Mouse (Mus musculus) myocyte (in vitro differentiated cells): ENCODE measurements around the gene Mc3r. TPM values are rescaled to one million over a fixed set of nuclear protein-coding genes. Genes with fewer than 3 reads are reported as not detected.
A peak's percentile ranks its signal among the peaks of the same experiment; 100 is the strongest.

Experiments used
- H3K27me3 ChIP-seq: one replicate; pipeline ENCODE4 v1.6.1; 2011; ENCODE audit not compliant: control insufficient read depth, insufficient read depth, insufficient read length
- H3K36me3 ChIP-seq: one replicate; pipeline ENCODE4 v1.6.1; 2011; ENCODE audit not compliant: control insufficient read depth, insufficient read depth
- H3K4me2 ChIP-seq: one replicate; pipeline ENCODE4 v1.6.1; 2011; ENCODE audit warnings: low read depth, control low read depth
- H3K4me3 ChIP-seq: one replicate; pipeline ENCODE4 v1.5.1; 2011; ENCODE audit warnings: mild to moderate bottlenecking, control low read depth, moderate library complexity
- H3K79me2 ChIP-seq: one replicate; pipeline ENCODE4 v1.6.1; 2011; ENCODE audit not compliant: control insufficient read depth, insufficient read depth
- H3ac ChIP-seq: one replicate; pipeline ENCODE4 v1.6.1; 2011; ENCODE audit not compliant: control insufficient read depth, insufficient read length
- CEBPB ChIP-seq: IDR thresholded peaks from 2 replicates; pipeline ENCODE4 v1.6.1; 2011; ENCODE audit warnings: mild to moderate bottlenecking, moderate library complexity; ENCODE audit not compliant: poor library complexity, insufficient read depth, severe bottlenecking
- E2F4 ChIP-seq: IDR thresholded peaks from one replicate; pipeline ENCODE4 v1.6.1; 2011; ENCODE audit warnings: mild to moderate bottlenecking, control low read depth, moderate library complexity; ENCODE audit not compliant: insufficient read depth
- MAX ChIP-seq: IDR thresholded peaks from one replicate; pipeline ENCODE4 v1.6.1; 2011; ENCODE audit warnings: low read depth, mild to moderate bottlenecking, control low read depth
- MYOD1 ChIP-seq, 3 experiments: IDR thresholded peaks; one replicate each; pipeline ENCODE4 v1.6.1; 2011; ENCODE audit warnings: control low read depth in 2 of 3, low read depth in 2 of 3, mild to moderate bottlenecking in 2 of 3, moderate library complexity in 1 of 3; ENCODE audit not compliant: insufficient read length in 2 of 3, control insufficient read depth in 1 of 3
- MYOG ChIP-seq, 3 experiments: IDR thresholded peaks; one replicate each; pipeline ENCODE4 v1.6.1; 2011; ENCODE audit warnings: control low read depth in 2 of 3, low read depth in 2 of 3, mild to moderate bottlenecking in 2 of 3; ENCODE audit not compliant: insufficient read length in 2 of 3, control insufficient read depth in 1 of 3, insufficient read depth in 1 of 3
- POLR2A ChIP-seq: IDR thresholded peaks from one replicate; pipeline ENCODE4 v1.6.1; 2011; ENCODE audit warnings: low read depth, mild to moderate bottlenecking, control low read depth, moderate library complexity; ENCODE audit not compliant: insufficient read length
- POLR2AphosphoS2 ChIP-seq: IDR thresholded peaks from one replicate; pipeline ENCODE4 v1.6.1; 2011; ENCODE audit warnings: low read depth, control low read depth; ENCODE audit not compliant: insufficient read length
- REST ChIP-seq: IDR thresholded peaks from one replicate; pipeline ENCODE4 v1.6.1; 2011; ENCODE audit warnings: mild to moderate bottlenecking, control low read depth, moderate library complexity; ENCODE audit not compliant: insufficient read depth, insufficient read length
- SRF ChIP-seq: IDR thresholded peaks from one replicate; pipeline ENCODE4 v1.6.1; 2011; ENCODE audit warnings: low read depth; ENCODE audit not compliant: control insufficient read depth, insufficient read length
- TCF12 ChIP-seq: IDR thresholded peaks from one replicate; pipeline ENCODE4 v1.6.1; 2011; ENCODE audit warnings: mild to moderate bottlenecking, control low read depth; ENCODE audit not compliant: poor library complexity, insufficient read depth, severe bottlenecking
- TCF3 ChIP-seq: IDR thresholded peaks from one replicate; pipeline ENCODE4 v1.6.1; 2011; ENCODE audit warnings: low read depth, control low read depth; ENCODE audit not compliant: insufficient read length
- USF1 ChIP-seq: IDR thresholded peaks from one replicate; pipeline ENCODE4 v1.6.1; 2011; ENCODE audit warnings: low read depth, mild to moderate bottlenecking, control low read depth, moderate library complexity
- polyA plus RNA-seq: library from polyadenylated mRNA; unstranded; fragments of >200 nt; fragmentation: generic; extraction: Trizol; gene quantifications from one replicate; pipeline ENCODE4 v1.2.1, GENCODE M21; 2012; ENCODE audit warnings: missing spikeins

Gene Mc3r
- polyA plus RNA-seq, 1 experiment, result not detected

GRCm38 (mm10) chr2:172241031-172241430 is 7.3 kb upstream of the Mc3r start:
- H3ac ChIP-seq, result no peak overlapping the region
- H3K4me3 ChIP-seq, result no peak overlapping the region
- no peaks in the 10 kb centered on the region for H3K36me3 ChIP-seq
- no peaks in the 10 kb centered on the region for H3K79me2 ChIP-seq
- TF ChIP-seq MYOD1 (IDR thresholded peaks at IDR 0.05; ENCODE audit: control insufficient read depth in 1 of 3, insufficient read length in 2 of 3, low read depth in 2 of 3) (no peak), REST (peak; percentile 82), MAX (peak; percentile 70), USF1 (no peak)
- no peaks in the 10 kb centered on the region for H3K27me3 ChIP-seq
- H3K4me2 ChIP-seq, result no peak overlapping the region

- no peak for TF ChIP-seq USF1
- no peak for TF ChIP-seq POLR2AphosphoS2
- no peak for TF ChIP-seq TCF12
- TF ChIP-seq POLR2A, result no peak
- no peak for TF ChIP-seq MAX
- no peak for TF ChIP-seq E2F4
- TF ChIP-seq SRF, result no peak
- no peak overlapping the region for H3K4me2 ChIP-seq
These were observed 2.8 kb upstream of the Mc3r start for GRCm38 (mm10) chr2:172245497-172245896.

GRCm38 (mm10) chr2:172249336-172249735 is 1.0 kb downstream of the Mc3r start:
- Histone ChIP-seq H3K27me3 (no peaks in the 10 kb centered on the region), H3K4me3 (no peak overlapping the region), H3K4me2 (no peak overlapping the region), H3K36me3 (no peaks in the 10 kb centered on the region), H3K79me2 (no peaks in the 10 kb centered on the region), H3ac (no peak overlapping the region)
- TF ChIP-seq CEBPB (no peak), SRF (no peak), REST (no peak), POLR2A (no peak), MYOG (IDR thresholded peaks at IDR 0.05; ENCODE audit: control insufficient read depth in 1 of 3, insufficient read depth in 1 of 3, insufficient read length in 2 of 3, low read depth in 2 of 3) (no peak), TCF12 (no peak), USF1 (no peak), MYOD1 (IDR thresholded peaks at IDR 0.05; ENCODE audit: control insufficient read depth in 1 of 3, insufficient read length in 2 of 3, low read depth in 2 of 3) (no peak), E2F4 (no peak), POLR2AphosphoS2 (no peak), MAX (no peak), TCF3 (no peak)

More at GRCm38 (mm10) chr2:172245497-172245896, 2.8 kb upstream of the Mc3r start:
- Histone ChIP-seq H3K79me2 (no peaks in the 10 kb centered on the region), H3K36me3 (no peaks in the 10 kb centered on the region), H3K4me3 (no peak overlapping the region), H3K27me3 (no peaks in the 10 kb centered on the region), H3ac (no peak overlapping the region)

GRCm38 (mm10) chr2:172256418-172256817 is 8.1 kb downstream of the Mc3r start:
- no peak overlapping the region for H3ac ChIP-seq
- no peaks in the 10 kb centered on the region for H3K79me2 ChIP-seq
- TF ChIP-seq TCF12 (no peak), REST (no peak), POLR2AphosphoS2 (no peak), MYOD1 (IDR thresholded peaks at IDR 0.05; ENCODE audit: control insufficient read depth in 1 of 3, insufficient read length in 2 of 3, low read depth in 2 of 3) (no peak), POLR2A (no peak), TCF3 (no peak), CEBPB (no peak), MYOG (IDR thresholded peaks at IDR 0.05; ENCODE audit: control insufficient read depth in 1 of 3, insufficient read depth in 1 of 3, insufficient read length in 2 of 3, low read depth in 2 of 3) (no peak), USF1 (no peak), E2F4 (no peak), SRF (no peak), MAX (no peak)
- no peaks in the 10 kb centered on the region for H3K36me3 ChIP-seq
- no peaks in the 10 kb centered on the region for H3K27me3 ChIP-seq
- H3K4me2 ChIP-seq, result peak overlapping the region; percentile 79
- no peak overlapping the region for H3K4me3 ChIP-seq

- Histone ChIP-seq H3K79me2 (no peaks in the 10 kb centered on the region), H3ac (no peak overlapping the region), H3K4me2 (peak overlapping the region; percentile 79), H3K4me3 (no peak overlapping the region), H3K36me3 (no peaks in the 10 kb centered on the region), H3K27me3 (no peaks in the 10 kb centered on the region)
- TF ChIP-seq CEBPB, result peak; percentile 2; the same call in 1 of the 2 replicates
- TF ChIP-seq TCF3, result no peak
These were observed 8.7 kb downstream of the Mc3r start for GRCm38 (mm10) chr2:172256956-172257355.
